Mouse (Mus musculus): ENCODE measurements around the gene Trp53bp2.

Trp53bp2 gene

DNA sequence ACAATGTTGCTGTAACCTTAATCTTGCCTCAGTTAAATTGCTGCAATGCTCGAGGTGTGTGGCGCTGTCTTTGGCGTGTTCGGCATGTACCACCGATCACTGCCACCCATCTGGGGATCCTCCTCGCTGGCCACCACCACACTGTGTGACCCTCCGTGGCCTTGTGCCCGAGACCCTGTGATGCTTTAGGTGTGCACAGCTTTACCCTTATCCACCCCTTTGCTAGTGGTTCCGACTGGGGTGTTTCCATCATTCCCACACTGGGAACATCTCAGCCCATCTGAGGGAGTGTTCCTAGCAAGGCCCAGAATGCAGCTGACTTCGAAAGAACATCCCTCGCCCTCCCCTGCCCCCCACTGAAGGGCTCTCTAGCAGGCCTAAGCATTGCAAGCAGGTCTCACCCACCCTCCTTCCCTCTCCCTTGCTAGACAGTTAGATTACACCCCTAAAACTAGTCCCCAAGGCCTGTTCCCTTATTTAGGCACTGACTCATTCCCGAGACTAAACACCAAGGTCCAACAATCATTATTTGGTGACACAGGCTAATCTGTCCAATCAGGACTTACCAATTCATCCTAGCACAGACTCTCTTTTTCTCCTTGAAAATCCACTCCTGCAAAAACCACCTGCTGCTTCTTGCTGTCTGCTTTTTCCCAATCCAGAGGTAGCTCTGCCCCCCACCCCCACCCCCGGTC is 94.4 kb downstream of the Trp53bp2 start:
- no peak for DNase-seq

DNA sequence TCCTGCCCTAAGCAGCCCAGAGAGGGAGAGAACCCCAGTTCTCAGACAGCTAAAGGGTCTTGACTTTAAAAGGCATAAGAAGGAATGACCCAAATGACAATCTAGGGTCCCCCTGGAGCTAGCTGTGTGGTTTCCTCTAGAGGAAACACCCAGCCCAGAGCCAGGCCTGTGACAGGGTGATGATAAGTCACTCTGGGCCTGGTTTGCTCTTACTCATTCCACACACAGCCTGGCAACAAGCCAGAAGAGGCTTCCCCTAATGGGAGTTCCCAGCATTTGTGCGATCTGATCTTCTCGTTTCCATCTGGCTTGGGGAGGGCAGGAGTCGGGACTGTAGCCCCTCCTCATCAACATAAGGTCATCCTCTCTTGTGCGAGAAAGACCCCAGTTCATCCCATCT is 95.3 kb downstream of the Trp53bp2 start:
- DNase-seq: no peak

DNA sequence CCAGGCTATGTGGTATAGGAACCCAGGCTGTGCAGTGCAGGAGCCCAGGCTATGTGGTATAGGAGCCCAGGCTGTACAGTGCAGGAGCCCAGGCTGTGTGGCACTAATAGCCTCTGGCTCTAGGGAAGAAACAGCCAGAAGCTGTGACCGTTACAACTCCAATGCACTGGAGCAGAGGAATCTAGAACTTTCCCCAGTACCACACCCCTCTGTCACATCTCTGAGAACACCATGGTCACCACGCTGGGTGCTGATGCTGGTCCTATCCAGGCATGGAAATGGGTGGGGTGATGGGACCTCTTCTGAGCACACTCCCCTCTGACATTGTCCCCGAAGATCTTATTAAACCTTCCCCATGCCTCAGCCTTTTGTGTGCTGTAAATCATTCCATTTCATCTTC is 96.3 kb downstream of the Trp53bp2 start:
- no peak for DNase-seq

DNA sequence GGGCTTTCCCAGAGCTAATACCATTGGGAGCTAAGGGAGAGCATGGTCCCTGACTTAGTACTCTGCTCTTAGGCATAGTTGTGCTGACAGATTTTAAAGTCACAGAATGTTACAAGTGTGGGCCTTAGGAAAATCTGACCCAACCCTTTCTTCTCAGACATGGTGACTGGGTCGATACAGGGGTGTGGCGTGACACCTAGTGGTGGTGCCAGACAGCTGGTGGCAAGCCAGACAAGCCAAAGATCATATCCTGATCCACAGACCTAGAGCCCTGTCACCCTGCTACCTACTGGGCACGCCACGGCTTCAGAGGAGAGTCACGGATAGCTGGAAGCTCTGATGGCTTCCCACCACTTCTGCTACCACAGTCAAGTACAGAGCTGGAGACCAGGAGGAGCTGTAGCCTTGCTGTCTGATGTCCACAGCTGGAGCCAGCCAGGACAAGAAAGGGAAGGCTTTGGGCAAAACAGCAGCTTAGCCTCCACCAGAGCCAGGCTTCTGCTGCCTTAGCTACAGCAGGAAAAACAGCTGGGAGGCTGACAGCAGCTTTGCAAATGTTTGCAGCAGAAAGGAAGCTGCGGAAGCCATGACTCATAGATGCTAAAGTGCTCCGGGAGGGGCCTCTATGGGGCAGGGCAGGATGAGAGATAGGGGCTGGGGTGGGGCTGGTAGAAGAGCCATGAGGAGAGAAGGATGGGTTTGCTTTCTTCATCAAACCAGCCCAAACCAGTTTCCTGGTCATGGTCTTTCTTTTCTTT is 97.4 kb downstream of the Trp53bp2 start:
- DNase-seq: peak; percentile 63

DNA sequence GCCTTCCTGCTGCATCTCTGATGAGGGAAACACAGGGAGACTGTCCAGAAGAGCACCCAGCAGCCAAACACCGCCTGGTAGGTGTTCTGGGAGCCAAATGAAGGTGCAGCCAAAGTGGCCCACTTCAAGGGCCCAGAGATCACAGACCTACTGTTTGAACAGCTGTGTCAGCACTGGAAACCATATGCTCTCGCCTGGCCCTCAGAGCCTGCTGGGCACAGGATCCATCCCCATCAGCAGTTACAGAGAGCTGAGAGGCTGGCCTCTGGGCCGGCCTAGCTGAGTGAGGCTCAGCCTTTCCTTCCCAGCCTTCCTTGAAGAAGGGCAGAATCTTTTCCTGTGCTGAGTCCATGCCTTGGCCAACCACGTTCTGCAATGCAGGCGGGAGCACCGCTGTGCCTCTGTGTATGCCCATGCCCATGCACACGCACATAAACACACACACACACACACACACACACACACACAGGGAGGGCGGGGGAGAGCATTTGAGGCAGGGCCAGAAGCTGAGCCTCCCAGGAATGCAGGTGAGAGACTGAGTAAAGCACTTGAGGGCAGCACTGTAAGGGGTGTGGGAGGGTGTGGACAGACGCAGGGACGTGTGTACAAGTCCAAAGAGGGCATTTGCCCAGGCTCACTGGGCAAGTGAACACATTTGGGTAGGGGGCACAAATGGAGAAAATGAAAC is 100.3 kb downstream of the Trp53bp2 start:
- DNase-seq: no peak

DNA sequence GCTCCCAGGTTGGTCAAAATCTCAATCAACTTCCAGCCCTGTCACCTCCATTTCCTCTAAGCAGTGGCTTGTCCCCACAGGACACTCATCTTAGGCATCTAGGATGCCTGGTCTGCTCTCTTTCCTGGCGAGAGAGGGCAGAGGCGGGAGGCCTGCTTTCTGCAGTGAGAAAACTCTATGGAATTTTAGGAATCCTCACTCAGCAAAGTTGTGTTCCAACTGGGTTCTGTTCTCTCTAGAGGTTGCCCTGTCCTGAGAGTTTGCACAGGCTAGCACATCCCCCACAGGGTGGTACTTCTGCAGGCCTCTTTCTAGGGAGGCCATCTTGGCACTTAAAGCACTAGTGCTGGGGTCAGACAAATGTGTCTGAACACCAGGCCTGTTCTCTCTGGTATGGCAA is 102.1 kb downstream of the Trp53bp2 start:
- no peak for DNase-seq

DNA sequence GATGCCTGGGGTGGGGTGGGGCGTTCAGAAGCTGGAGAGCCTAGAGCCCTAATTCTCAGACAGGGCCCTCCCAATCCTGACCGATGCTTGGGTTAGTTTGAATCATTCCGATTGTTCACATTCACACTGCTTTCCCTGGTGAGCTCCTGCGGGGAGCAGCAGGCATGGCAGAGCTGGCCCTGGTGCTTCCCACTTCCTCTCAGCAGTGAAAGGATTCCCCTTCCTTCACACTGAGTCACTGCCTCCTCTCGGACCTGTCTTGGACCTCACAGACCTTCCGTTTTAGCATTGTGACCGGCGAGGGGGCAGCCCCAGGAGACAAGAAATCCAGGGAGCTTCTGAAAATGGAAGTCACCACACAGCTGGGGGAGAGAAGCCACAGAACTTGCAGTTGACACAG is 102.8 kb downstream of the Trp53bp2 start:
- no peak for DNase-seq

All from thymus, postnatal 4 days (tissue).